Mouse (Mus musculus): ENCODE data around the gene Dnajb14. TPM values are rescaled to one million over a fixed set of nuclear protein-coding genes. Genes with fewer than 3 reads are reported as not detected.

Gene Dnajb14
- polyA plus RNA-seq, 1 experiment = 16.4 TPM

DNA sequence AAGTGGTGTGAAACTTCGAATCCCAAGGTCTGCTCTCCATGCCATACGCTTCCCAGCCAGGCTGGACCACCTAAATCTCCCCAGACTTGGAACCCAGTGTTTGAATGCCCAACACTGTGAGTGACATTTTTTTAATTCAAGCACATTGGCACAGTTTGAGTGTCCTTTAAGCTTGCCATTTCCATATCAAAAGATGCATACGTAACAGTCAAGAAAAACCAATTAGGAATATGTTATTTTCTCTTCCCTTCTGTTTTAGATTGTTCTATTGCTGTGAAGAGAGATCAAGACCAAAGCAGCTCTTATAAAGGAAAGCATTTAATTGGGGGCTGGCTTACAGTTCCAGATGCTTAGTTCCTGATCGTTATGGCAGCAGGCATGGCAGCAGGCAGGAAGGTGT lies 6.0 kb upstream of the Dnajb14 start:
- Histone ChIP-seq H3K4me1 (ENCODE audit: control insufficient read depth, insufficient read depth, low read length) (0 out of 2 replicates have a peak, but pooled peaks cover 4% of the 10 kb centered on the region), H3K27ac (ENCODE audit: insufficient read depth, low read length) (no peak overlapping the region), H3K4me3 (ENCODE audit: insufficient read depth, low read length) (no peak overlapping the region)
- TF ChIP-seq POLR2A (IDR thresholded peaks at IDR 0.05; ENCODE audit: low read depth, low read length) (no peak), CTCF (IDR thresholded peaks at IDR 0.05; ENCODE audit: borderline replicate concordance, insufficient read depth, low read length) (no peak)

DNA sequence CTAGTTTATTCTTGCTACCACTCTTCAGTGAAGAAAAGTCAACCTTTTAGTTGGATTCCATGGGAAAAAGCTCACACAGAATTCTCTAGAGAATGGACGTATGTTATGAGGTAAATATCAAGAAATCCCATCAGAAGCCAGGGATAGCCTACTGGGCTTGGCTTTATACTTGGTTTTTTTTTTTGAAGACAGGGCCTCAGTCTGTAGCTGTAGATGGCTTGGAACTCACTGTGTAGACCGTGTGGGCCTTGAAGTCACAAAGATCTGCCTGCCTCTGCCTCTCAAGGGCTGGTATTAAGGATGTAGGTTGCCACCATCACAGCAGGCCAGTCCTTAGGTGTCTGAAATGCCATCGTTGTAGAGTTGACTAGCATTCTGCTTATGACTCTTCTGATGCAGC lies 4.9 kb upstream of the Dnajb14 start:
- no peak overlapping the region for H3K27ac ChIP-seq (ENCODE audit: insufficient read depth, low read length)
- 0 out of 2 replicates have a peak, but pooled peaks cover 4% of the 10 kb centered on the region for H3K4me1 ChIP-seq (ENCODE audit: control insufficient read depth, insufficient read depth, low read length)
- no peak overlapping the region for H3K4me3 ChIP-seq (ENCODE audit: insufficient read depth, low read length)
- TF ChIP-seq CTCF (IDR thresholded peaks at IDR 0.05; ENCODE audit: borderline replicate concordance, insufficient read depth, low read length) (no peak), POLR2A (IDR thresholded peaks at IDR 0.05; ENCODE audit: low read depth, low read length) (no peak)

DNA sequence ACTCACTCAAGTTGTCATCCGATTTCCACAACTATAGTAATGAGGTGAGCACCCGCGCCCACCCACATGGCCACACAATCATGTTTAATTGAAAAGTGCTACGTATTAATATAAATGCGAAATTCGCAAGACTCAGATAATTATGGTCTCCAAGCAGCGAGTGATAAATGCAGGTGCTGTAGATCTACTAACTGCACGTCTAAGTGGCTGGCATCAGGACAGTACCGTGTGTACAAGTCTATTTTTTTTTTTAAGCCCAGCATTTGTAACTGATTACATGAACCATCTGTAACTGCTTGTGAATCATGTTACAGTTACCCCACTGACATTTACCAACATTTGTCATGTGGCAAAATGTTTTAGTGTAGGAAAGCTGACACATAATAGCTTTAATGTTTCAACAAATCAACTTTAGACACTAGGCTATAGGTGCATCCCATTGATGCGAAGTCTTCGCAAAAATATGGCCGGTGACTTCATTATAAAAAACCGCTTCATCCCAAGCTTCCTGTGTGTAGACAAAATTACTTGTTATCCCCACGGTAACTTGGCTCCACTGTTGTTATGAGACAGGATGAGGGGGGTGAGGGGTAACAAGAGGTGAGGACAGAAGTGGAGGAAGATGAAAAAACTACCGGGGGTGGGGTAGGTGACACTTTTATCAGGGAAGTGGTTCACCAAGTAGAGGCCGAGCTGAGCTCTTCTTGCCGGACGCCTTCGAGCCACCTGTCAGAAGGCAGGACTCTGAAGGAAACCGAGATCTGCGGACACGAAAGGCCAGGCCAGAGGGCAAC lies 3.9 kb upstream of the Dnajb14 start:
- peak overlapping the region; percentile 87 for H3K27ac ChIP-seq (ENCODE audit: insufficient read depth, low read length)
- 0 out of 2 replicates have a peak, but pooled peaks cover 4% of the 10 kb centered on the region for H3K4me1 ChIP-seq (ENCODE audit: control insufficient read depth, insufficient read depth, low read length)
- peak overlapping the region; percentile 78 for H3K4me3 ChIP-seq (ENCODE audit: insufficient read depth, low read length)
- TF ChIP-seq POLR2A (IDR thresholded peaks at IDR 0.05; ENCODE audit: low read depth, low read length) (no peak), CTCF (IDR thresholded peaks at IDR 0.05; ENCODE audit: borderline replicate concordance, insufficient read depth, low read length) (no peak)

DNA sequence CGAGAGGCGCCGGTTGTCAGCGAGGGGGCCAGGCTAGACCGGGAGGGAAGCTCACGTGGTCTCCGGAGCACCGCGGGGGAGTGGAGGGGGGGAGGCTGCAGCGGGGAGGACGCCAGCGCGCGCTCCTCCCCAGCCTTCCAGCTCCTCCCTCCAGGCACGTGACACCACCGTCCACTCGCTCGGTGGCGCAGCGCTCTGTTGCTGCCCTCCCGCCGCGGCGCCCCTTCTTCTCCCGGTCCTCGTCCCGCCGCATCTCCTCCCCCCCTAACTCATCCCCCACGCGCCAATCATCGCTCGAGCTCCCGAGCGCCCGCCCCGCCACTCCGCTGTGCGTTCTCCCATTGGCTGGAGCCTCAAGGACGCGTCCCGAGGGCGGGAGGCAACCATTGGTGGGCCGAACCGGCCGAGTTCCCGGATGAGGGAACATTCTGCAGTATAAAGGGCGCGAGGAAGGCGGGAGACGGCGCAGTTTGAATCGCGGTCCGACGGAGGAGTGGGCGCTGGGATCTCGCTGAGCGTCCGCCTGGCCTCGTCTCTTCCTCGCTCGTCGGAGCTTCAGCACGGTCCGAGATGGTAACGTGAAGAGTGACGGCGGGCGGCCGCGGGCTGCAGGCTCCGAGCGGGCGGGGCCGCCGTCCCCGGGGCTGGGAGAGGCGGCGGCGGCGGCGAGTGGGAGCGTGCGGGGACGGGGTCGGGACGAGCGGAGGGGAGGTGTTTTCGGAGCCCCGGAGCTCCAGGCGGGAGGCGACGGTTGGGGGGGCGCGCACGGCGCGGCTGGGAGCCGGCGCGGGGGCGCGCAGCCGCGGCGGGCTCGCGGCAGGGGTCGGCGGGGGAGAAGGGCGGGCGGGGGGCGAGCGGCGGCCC lies 3.1 kb upstream of the Dnajb14 start, which contains the start of gene H2afz:
Gene H2afz (plus strand): TSS at position 364 of the 864 bp plus-strand sequence.
- peaks cover 6% of the 10 kb centered on the region; the same call in 1 of the 2 replicates for H3K4me1 ChIP-seq (ENCODE audit: control insufficient read depth, insufficient read depth, low read length)
- peak within 1 kb of the TSS; percentile 93 for H3K4me3 ChIP-seq (ENCODE audit: insufficient read depth, low read length)
- TF ChIP-seq CTCF (IDR thresholded peaks at IDR 0.05; ENCODE audit: borderline replicate concordance, insufficient read depth, low read length) = no peak
- peak; percentile 94 for TF ChIP-seq POLR2A (IDR thresholded peaks at IDR 0.05; ENCODE audit: low read depth, low read length)
- H3K27ac ChIP-seq (ENCODE audit: insufficient read depth, low read length) = peak within 1 kb of the TSS; percentile 87

DNA sequence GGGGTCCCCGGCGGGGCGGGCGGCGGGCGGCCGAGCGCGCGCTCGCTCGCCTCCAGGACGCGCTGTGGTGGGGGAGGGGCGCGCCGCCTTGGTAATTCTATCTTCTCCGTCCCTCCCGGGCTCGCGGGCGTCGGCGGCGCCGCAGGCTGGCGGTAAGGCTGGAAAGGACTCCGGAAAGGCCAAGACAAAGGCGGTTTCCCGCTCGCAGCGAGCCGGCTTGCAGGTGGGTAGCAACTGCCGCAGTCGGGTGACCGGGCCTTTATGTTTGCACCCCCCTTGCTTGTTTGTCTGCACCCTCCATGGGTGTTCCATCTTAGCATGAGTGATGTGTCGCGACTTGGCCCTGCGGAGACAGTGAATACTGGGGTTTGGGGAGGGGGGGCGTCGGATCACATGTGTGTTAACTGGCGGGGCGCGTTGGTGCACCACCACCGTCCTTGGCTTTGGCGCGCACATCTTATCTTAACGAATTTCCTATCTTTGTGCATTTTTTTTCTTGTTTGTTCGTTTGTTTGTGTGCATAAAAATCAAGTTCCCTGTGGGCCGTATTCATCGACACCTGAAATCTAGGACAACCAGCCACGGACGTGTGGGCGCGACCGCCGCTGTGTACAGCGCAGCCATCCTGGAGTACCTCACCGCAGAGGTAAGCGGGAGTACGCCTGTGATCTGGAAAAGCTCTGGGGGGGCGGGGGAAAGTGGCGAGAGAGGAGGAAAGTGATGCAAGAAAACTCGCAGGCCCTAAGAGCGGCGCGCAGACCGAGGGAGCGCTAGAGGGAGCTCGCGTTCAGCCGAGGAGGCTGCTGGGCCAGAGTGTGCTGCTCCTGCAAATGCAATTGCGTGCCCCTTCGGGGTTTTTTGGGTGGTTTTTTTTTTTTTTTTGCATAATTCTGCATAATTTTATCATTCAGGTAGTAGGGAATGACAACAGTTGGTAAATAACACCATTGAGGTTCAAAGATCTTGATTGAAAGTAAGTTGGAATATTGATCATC lies 2.2 kb upstream of the Dnajb14 start:
- H3K27ac ChIP-seq (ENCODE audit: insufficient read depth, low read length) = peak overlapping the region; percentile 85
- peaks cover 6% of the 10 kb centered on the region; the same call in 1 of the 2 replicates for H3K4me1 ChIP-seq (ENCODE audit: control insufficient read depth, insufficient read depth, low read length)
- TF ChIP-seq POLR2A (IDR thresholded peaks at IDR 0.05; ENCODE audit: low read depth, low read length) = 0 out of 2 replicates have a peak, but pooled peaks have one; percentile 41
- peak; percentile 90 for TF ChIP-seq CTCF (IDR thresholded peaks at IDR 0.05; ENCODE audit: borderline replicate concordance, insufficient read depth, low read length)
- peak overlapping the region; percentile 93 for H3K4me3 ChIP-seq (ENCODE audit: insufficient read depth, low read length)

DNA sequence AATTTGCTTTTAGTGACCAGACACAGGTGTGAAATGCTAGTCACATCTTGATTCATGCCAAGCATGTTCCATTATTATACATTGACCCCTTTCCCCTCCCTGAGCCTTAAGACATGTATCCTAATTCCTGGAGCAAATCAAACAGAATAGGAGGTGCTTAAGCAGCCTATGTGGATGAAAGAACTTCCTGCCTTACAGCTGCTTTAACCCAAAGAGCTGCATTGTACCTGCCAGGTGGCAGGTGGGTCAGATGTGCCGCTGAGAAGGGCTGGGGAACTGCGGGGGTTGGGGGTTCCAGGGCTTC lies 390 bp upstream of the Dnajb14 start:
- peak overlapping the region; percentile 94 for H3K27ac ChIP-seq (ENCODE audit: insufficient read depth, low read length)
- TF ChIP-seq POLR2A (IDR thresholded peaks at IDR 0.05; ENCODE audit: low read depth, low read length) (no peak; the same call in 1 of the 2 replicates), CTCF (IDR thresholded peaks at IDR 0.05; ENCODE audit: borderline replicate concordance, insufficient read depth, low read length) (no peak)
- H3K4me3 ChIP-seq (ENCODE audit: insufficient read depth, low read length) = peak overlapping the region; percentile 55
- H3K4me1 ChIP-seq (ENCODE audit: control insufficient read depth, insufficient read depth, low read length) = peaks cover 2% of the 10 kb centered on the region; the same call in 1 of the 2 replicates

DNA sequence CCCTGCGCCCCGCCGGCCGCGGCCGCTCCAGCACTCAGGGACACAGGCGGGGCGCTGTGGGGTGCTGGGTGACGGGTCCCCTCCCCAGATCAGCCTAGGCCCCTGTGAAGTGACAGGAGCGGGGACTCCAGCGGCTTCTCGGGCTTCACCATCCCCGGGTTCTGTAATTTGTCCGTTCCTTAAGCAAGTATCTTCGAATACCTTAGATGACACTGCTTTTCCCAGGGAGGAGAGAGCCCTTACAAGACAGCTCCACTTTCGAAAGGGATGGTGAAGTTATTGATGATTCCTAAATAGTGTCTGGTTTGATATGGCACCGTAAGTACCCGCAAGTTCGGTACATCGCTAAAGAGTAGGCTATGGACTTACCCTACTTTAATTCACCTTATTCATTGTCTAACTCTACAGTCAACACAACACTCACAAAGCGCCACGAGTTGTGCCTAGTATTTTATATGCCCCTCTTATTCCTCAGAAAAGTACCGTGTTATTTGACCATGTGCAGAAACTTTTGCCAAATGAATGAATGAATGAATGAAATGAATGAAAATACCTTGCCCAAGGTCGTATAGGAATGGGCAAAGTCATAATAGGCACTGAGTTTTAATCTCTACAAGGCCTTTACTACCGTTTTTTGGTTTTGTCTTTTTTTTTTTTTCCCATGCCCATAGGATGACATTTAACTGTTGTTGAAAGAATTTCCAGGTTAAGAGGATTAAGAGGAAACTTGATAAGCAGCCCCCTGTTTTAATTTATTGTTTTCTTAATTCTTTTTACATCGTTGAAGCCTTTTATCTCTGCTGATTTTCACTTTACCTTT lies 829 bp downstream of the Dnajb14 start:
- peak overlapping the region; percentile 71 for H3K27ac ChIP-seq (ENCODE audit: insufficient read depth, low read length)
- peak overlapping the region; percentile 89 for H3K4me3 ChIP-seq (ENCODE audit: insufficient read depth, low read length)
- H3K4me1 ChIP-seq (ENCODE audit: control insufficient read depth, insufficient read depth, low read length) = peaks cover 2% of the 10 kb centered on the region; the same call in 1 of the 2 replicates
- TF ChIP-seq POLR2A (IDR thresholded peaks at IDR 0.05; ENCODE audit: low read depth, low read length) (no peak), CTCF (IDR thresholded peaks at IDR 0.05; ENCODE audit: borderline replicate concordance, insufficient read depth, low read length) (no peak)

DNA sequence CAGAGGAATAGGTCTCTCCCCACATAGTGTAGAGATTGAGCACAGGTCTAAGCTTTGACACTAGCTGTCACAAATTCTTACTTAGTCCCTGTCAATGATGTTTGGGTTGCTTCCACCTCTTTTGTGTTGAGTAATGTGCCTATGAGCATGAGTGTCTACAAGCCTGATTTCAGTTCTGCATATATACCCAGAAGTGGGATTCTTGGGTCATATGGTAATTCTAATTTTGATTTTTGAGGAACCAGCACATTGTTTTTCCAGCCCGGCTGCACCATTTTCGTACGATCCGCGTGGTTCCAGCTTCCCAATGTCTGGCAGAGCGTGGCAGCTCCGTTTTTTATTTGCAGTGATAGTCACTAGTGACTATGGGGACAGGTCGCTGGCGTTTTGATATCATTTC lies 1.9 kb downstream of the Dnajb14 start:
- Histone ChIP-seq H3K4me1 (ENCODE audit: control insufficient read depth, insufficient read depth, low read length) (peaks cover 2% of the 10 kb centered on the region; the same call in 1 of the 2 replicates), H3K27ac (ENCODE audit: insufficient read depth, low read length) (no peak overlapping the region), H3K4me3 (ENCODE audit: insufficient read depth, low read length) (no peak overlapping the region)
- TF ChIP-seq CTCF (IDR thresholded peaks at IDR 0.05; ENCODE audit: borderline replicate concordance, insufficient read depth, low read length) (no peak), POLR2A (IDR thresholded peaks at IDR 0.05; ENCODE audit: low read depth, low read length) (no peak)

Measured in embryonic fibroblast, embryonic 13.5 days (primary cell).